Mouse (Mus musculus): ENCODE data around the gene Prmt1.

Gene Prmt1

GRCm38 (mm10) chr7:44975117-44975419 lies 11.3 kb downstream of the Prmt1 start:
- no peak for DNase-seq

- peak; percentile 94 to 95 for DNase-seq
Measured at GRCm38 (mm10) chr7:44974383-44975116, 11.8 kb downstream of the Prmt1 start, which contains the start of gene Cpt1c. Gene Cpt1c, minus strand, starts transcription at chr7:44974851.

DNA sequence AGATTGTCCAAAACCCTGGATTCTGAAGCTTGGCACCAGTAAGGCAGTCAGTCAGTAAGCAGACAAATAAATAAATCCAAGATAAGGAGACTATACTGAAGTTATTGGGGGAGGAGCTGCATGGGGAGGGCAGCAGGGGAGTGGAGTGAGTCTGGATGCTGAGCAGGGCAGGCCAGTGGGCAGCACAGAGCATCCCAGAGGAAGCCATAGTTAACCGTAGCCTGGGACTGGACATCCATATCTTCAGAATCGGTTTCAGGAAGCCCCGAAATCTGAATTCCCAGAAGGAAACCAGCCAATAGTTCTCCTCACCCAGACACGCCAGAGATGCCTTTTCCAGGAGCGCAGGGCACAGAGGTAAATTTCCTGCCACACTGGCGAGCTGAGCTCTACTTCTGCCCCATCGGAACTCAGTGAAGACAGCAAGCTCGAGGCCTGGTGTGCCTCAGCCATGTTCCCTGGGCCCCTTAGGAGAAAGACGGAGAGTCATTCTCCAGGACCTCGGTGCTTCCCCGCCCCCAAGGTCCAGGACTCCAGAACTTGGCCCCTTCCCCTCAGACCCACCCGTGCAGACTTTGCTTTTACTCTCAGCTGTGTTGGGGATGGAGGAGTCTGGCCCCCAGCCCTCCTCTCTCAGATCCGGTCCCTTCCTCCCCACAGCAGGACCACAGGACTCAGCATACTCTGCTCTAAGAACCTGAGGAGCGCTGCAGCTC lies 12.8 kb downstream of the Prmt1 start:
- peak; percentile 49 to 60 for DNase-seq

- DNase-seq, result no peak
Measured at GRCm38 (mm10) chr7:44971142-44971541, 15.2 kb downstream of the Prmt1 start.

GRCm38 (mm10) chr7:44970231-44970691 lies 16.1 kb downstream of the Prmt1 start:
- DNase-seq, result peak; percentile 93 to 94

- no peak for DNase-seq
Measured at GRCm38 (mm10) chr7:44966638-44967037, 19.7 kb downstream of the Prmt1 start.

DNA sequence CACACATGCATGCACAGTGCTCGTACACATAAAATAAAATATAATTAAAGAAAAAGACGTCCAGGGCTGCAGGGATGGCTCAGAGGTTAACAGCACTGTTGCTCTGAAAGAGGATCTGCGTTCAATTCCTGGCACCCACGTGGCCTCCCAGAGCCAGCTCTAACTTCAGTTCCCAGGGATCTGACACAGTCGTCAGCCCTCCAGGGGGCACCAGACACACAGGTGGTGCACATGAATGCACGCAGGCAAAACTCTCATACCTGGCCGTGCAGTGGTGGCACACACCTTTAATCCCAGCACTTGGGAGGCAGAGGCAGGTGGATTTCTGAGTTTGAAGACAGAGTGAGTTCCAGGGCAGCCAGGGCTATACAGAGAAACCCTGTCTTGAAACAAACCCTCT lies 20.4 kb downstream of the Prmt1 start:
- no peak for DNase-seq

DNA sequence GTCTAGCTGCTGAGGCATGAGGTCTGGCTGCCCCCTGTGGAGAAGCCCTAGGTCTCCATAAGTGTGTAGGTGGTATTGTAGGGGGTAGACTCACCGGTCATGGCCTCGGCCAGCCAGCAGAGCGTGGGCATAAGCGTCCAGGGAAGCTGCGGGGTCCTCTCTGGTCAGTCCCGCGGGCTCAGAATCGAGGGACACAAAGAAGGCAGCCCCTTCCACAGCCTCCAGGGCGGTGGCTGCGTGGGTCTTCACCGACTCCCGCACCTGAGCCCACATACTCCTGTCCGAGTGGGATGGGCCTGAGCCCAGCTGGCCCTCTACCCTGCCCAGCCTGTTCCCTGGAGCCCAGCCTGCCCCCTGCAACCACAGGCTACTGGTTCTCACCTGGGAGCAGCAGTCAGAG lies 21.4 kb downstream of the Prmt1 start:
- DNase-seq, result peak in 1 of 2 experiments; percentile 6

DNA sequence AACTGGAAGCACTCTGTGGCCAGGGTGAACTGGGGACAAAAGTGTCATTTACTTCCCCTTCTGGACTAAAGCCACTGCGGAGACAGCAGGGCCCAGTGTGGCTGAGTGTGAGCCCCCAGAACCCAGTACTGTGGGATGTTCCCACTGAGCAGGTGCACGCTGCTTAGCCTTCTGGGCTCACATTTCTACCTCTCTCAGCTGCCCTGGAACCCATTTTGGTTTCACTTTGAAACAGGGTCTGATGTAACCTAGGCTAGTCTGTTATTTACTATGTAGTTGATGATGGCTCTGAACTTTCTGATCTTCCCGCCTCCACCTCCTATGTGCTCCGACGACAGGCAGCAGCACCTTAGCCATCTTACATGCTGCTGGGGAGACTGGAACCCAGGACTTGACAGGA lies 23.5 kb downstream of the Prmt1 start:
- DNase-seq, result peak in 1 of 2 experiments; percentile 3

DNA sequence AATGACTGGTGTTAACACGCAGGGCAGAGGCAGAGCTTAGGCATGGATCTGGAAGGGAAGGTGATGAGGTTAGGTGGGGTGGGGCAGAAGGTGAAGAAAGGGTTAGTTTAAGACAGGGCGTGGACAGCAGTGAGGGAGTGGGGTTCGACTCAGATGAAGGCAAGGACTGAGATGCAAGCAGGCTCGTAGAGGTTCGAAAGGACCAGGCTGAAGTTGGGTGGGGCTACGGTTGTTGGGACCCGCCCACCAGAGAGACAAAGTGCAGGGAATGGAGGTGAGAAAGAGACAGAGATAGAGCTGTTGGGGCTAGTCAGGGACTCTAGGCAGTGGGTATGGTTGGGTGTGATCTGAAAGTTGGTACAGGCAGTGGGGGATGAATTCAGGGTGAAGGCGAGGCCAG lies 24.0 kb downstream of the Prmt1 start:
- DNase-seq, result no peak

GRCm38 (mm10) chr7:44960512-44960910 lies 25.9 kb downstream of the Prmt1 start:
- DNase-seq, result no peak

DNA sequence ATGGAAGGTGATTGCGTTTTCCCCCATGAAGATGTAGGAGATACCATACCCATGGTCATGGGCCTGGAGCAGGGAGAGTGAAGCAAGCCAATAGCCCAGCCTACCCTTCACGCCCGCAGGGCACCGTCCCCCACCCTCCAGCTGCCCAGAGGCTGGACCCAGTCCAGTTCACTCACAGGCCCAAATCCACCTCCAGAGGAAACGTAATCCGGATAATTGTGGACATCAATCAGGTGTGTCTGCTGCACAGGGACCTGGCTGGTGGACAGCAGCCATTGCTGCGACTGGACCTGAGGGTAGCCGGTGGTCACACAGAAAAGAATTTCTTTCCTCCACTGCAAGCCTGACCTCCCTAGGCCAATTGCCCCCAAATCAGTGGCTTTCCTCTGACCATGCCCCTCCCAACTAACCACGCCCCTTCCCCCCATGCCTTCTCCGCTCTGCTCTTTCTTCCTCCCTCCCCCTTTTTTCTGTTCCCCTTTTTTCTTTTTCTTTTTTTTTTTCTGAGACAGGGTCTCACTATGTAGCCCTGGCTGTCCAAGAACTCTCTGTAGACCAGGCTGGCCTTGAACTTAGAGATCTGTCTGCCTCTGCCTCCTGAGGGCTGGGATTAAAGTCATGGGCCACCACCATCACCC lies 26.4 kb downstream of the Prmt1 start:
- DNase-seq, result peak in 1 of 2 experiments; percentile 23

- DNase-seq, result no peak
Measured at GRCm38 (mm10) chr7:44959281-44959680, 27.1 kb downstream of the Prmt1 start.

GRCm38 (mm10) chr7:44958208-44958607 lies 28.2 kb downstream of the Prmt1 start:
- DNase-seq, result peak; percentile 71 to 78

GRCm38 (mm10) chr7:44957183-44957835 lies 29.1 kb downstream of the Prmt1 start:
- peak; percentile 50 to 58 for DNase-seq

DNA sequence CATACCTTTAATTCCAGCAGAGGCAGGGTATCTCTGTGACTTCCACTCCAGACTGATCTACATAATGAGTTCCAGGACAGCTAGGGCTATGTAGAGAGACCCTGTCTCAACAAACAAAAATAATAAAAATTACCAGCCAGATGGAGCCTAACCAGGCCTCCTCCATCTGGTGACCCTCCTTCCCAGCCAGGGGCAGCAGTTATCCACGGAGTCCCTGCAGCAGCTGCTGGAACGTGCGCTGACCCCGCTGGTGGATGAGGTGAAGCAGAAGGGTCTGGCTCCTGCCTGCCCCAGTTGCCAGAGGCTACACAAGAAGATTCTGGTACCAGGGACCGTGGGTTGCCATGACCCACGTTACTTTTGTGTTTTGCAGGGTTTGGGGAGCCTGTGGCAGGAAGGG lies 30.1 kb downstream of the Prmt1 start:
- peak; percentile 59 to 68 for DNase-seq

GRCm38 (mm10) chr7:44955628-44956027 lies 30.7 kb downstream of the Prmt1 start:
- peak in 1 of 2 experiments; percentile 71 for DNase-seq

GRCm38 (mm10) chr7:44954091-44954885 lies 32.1 kb downstream of the Prmt1 start:
- peak in 1 of 2 experiments; percentile 11 for DNase-seq

DNA sequence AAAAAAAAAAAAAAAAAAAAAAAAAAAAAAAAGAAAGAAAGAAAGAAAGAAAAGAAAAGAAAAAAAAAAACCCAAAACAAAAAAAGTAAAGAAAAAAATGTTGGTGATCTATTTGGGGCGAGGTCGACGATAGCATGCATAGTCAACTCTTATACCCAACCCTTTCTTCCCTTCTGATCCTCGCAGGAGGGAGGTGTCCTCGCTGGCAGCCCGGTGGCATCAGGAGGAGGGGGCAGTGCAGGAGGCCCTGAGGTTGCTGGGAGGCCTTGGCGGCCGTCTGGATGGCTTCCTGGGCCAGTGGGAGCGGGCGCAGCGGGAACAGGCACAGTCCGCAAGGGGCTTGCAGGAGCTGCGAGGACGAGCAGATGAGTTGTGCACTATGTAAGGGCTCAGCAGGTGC lies 32.8 kb downstream of the Prmt1 start:
- peak; percentile 15 to 40 for DNase-seq

GRCm38 (mm10) chr7:44952611-44953306 lies 33.6 kb downstream of the Prmt1 start:
- DNase-seq, result peak; percentile 86 to 92

GRCm38 (mm10) chr7:44951960-44952359 lies 34.4 kb downstream of the Prmt1 start:
- DNase-seq, result peak in 1 of 2 experiments; percentile 13

DNA sequence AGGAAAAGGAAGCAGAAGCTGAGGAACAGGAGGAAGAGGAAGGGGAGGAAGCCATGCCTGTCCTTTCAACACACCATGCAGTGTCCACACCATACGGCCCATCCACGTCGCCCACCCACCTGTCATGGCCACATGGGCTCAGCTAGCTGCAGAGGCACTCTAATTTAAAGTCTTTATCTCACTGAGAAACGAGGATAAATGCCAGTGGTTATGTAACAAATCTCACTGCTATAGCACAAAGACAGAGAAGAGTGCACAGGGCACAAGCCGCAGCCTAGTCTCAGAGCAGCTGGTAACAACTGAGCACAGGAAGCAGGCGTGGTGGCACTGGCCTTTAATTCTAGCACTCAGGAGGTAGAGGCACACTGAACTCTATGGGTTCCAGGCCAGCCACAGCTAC lies 36.4 kb downstream of the Prmt1 start:
- no peak for DNase-seq
